Mouse (Mus musculus) forebrain, embryonic 11.5 days (tissue): Measurements from ENCODE around the gene Tssc4. TPM values are rescaled to one million over a fixed set of nuclear protein-coding genes. Genes with fewer than 3 reads are reported as not detected.

Experiments
- ATAC-seq: fragments of 200-750 bp; cut with Nextera tagmentation; replicated peaks from 2 replicates; pipeline ENCODE4 v1.8.0; 2017; ENCODE audit warnings: moderate TSS enrichment; ENCODE audit not compliant: low FRiP score
- DNase-seq: peaks from one replicate; pipeline ENCODE4 v3.0.0-alpha.2; 2017; ENCODE audit warnings: low spot score
- H3K27ac ChIP-seq: fragments of 300-500 bp; sonication (generic); 2 replicates; pipeline ENCODE4 v1.5.1; 2014; ENCODE audit warnings: low read depth, low read length
- H3K27me3 ChIP-seq: fragments of 300-500 bp; sonication (generic); 2 replicates; pipeline ENCODE4 v1.6.1; 2014; ENCODE audit warnings: mild to moderate bottlenecking, low read length, mixed read lengths; ENCODE audit not compliant: control insufficient read depth, insufficient read depth
- H3K36me3 ChIP-seq: fragments of 300-500 bp; sonication (generic); 2 replicates; pipeline ENCODE4 v1.6.1; 2014; ENCODE audit warnings: mild to moderate bottlenecking, low read length, moderate library complexity, mixed read lengths; ENCODE audit not compliant: control insufficient read depth, insufficient read depth
- H3K4me1 ChIP-seq: fragments of 300-500 bp; sonication (generic); replicated peaks from 2 replicates; pipeline ENCODE4 v1.6.1; 2014; ENCODE audit warnings: low read length, mixed read lengths; ENCODE audit not compliant: control insufficient read depth, insufficient read depth
- H3K4me2 ChIP-seq: fragments of 300-500 bp; sonication (generic); 2 replicates; pipeline ENCODE4 v1.6.1; 2014; ENCODE audit warnings: low read depth, mild to moderate bottlenecking, low read length, moderate library complexity, mixed read lengths; ENCODE audit not compliant: severe bottlenecking
- H3K4me3 ChIP-seq: fragments of 300-500 bp; sonication (generic); 2 replicates; pipeline ENCODE4 v1.5.1; 2014; ENCODE audit warnings: low read depth, low read length
- H3K9ac ChIP-seq: fragments of 300-500 bp; sonication (generic); 2 replicates; pipeline ENCODE4 v1.6.1; 2014; ENCODE audit warnings: low read length
- H3K9me3 ChIP-seq: fragments of 300-500 bp; sonication (generic); 2 replicates; pipeline ENCODE4 v1.6.1; 2016; ENCODE audit warnings: low read length, mixed read lengths; ENCODE audit not compliant: control insufficient read depth
- WGBS: fragments of 180-500 bp; shearing (Covaris S2); extraction: QIAGEN DNeasy Blood & Tissue Kit; methylation state at CpG from one replicate; pipeline ENCODE4 v1.1.7; 2014; 5-methylcytosine and 5-hydroxymethylcytosine counted together
- polyA plus RNA-seq: library from polyadenylated mRNA; unstranded; fragments of >200 nt; fragmentation: Nextera tagmentation; extraction: Ambion mirVana; gene quantifications from 2 replicates; pipeline ENCODE4 v1.2.1, GENCODE M21; 2014

Gene Tssc4
- polyA plus RNA-seq, 1 experiment from 2014 or later = 73.3 TPM

DNA sequence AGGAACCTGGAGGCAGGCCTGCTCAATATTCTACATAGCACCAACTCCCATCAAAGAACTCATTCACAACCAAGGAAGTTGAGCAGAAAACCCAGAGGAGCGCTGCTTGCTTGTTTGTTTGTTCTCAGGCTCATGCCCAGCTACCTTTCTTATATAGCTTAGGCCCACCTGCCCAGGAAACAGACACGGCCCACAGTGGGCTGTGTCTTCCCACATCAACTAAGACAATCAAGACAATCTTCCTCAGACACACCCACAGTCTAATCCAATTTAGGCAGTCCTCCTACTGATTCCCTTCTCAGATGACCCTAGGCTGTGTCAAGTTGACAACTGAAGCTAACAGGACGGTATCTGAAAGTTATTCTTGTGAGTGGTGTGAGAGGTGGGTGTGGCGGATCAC lies 37.0 kb downstream of the Tssc4 start, which contains the start of gene Kcnq1:
TSS of gene Kcnq1 (plus strand) at position 301 of the 400 bp plus-strand sequence.
- H3K9ac ChIP-seq = no peak within 1 kb of the TSS; the same call in 1 of the 2 replicates
- H3K4me3 ChIP-seq = peak within 1 kb of the TSS; percentile 18
- peak within 1 kb of the TSS; percentile 43 for H3K4me2 ChIP-seq
- ATAC-seq (no peak), DNase-seq (no peak)
- peaks cover 35% of the 10 kb centered on the region for H3K27me3 ChIP-seq
- no peak within 1 kb of the TSS for H3K27ac ChIP-seq
- peaks cover 6% of the 10 kb centered on the region for H3K4me1 ChIP-seq
- H3K9me3 ChIP-seq = no peaks in the 10 kb centered on the region
- WGBS = 54% methylated on average over 4 of the region's 4 CpGs
- H3K36me3 ChIP-seq = no peaks in the 10 kb centered on the region

DNA sequence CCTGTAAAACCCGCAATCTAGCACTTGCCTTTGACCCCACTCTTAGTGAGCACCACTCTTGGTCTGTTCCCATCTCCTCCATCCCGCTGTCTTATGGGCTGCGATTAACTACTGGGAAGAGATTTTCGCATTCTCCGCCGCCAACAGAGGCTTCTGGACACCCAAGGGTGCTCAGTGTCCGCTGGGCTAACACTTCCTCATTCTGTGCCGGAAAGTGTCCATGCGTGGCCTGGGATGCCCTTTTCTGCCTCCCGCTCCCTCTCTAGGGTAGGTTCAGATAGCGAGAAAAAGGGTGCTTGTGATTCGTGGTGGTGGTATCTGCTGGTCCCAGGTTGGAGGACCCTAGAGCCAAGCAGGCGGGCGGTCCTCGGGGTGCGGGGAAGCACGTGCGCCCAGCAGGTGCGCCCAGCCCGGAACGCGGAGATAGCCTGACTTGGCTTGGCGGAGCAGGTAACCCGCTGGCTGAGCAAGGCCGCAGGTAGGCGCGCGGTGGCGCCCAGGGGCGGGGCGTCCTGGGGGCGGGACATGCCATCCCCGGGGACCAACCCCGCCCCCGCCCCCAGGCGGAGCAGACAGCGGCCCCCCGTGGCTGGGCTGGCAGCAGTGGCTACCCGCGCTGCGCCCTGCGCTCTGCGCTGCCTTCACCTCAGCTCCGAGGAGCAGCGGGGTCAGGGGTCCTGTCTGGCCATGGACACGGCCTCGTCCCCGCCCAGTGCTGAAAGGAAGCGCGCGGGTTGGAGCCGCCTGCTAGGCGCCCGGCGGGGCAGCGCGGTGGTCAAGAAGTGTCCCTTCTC lies 37.8 kb downstream of the Tssc4 start:
- WGBS = 8% methylated on average over 56 of the region's 57 CpGs
- peaks cover 35% of the 10 kb centered on the region for H3K27me3 ChIP-seq
- H3K36me3 ChIP-seq = no peaks in the 10 kb centered on the region
- peak overlapping the region; percentile 43 for H3K4me2 ChIP-seq
- peaks cover 6% of the 10 kb centered on the region for H3K4me1 ChIP-seq
- ATAC-seq (no peak), DNase-seq (no peak)
- H3K27ac ChIP-seq = no peak overlapping the region
- no peaks in the 10 kb centered on the region for H3K9me3 ChIP-seq
- no peak overlapping the region; the same call in 1 of the 2 replicates for H3K9ac ChIP-seq
- H3K4me3 ChIP-seq = peak overlapping the region; percentile 18

DNA sequence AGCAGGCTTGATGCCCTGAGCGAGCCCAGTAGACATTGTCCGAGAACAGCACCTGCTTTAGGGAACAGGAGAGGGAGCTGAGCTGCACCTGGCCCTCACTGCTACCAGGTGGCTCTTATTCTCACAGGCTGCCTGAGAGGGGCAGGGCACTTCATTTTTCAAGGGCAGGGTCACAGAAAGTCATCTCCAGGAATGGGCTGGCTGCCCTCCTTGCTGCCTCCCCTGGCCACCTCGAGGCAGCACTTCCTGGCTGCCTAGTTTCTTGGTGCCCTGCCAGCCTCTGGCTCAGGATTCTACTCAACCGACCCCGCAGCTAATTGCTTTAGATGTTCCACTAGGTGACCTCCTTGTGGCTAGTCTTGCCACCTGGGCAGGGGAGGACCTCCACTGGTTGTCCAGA lies 39.2 kb downstream of the Tssc4 start:
- Histone ChIP-seq H3K4me1 (peaks cover 6% of the 10 kb centered on the region), H3K4me3 (no peak overlapping the region), H3K36me3 (no peaks in the 10 kb centered on the region), H3K9me3 (no peaks in the 10 kb centered on the region), H3K27ac (no peak overlapping the region), H3K4me2 (no peak overlapping the region), H3K9ac (no peak overlapping the region), H3K27me3 (peaks cover 35% of the 10 kb centered on the region)
- ATAC-seq (no peak), DNase-seq (no peak)
- WGBS = 55% methylated on average over 5 of the region's 5 CpGs

DNA sequence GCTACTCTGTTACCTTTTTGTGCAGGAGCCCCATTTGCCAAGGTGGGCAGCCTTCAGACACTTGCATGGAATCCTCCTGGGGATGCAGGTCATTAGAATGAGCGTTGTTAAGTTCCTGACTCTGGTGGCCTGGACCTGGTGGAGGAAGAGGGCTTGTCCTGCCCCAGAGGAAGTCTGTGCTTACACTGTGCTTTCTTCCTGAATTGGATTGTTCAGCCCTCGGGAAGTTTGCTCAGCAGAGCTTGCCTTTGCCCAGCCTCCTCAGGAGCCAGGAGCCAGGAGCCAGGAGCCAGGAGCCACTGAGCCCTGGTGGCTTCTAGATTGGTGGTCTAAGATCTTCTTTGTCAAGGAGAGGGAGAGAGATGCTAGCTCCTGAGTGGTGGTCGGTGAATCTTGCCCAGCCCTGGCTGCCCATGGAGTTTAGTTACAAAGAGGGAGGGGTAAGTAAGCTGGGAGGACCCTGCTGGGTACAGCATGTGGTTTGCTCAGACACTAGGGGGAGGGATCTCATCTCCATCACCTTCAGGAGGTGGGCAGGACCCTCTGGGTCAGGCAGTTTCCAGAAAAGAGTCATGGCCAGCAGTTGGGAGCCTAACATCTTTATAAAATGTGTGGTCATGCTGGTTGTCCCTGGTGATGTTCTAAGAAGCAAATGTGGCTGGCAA lies 40.1 kb downstream of the Tssc4 start:
- no peak for DNase-seq
- no peaks in the 10 kb centered on the region for H3K36me3 ChIP-seq
- no peak overlapping the region for H3K4me2 ChIP-seq
- ATAC-seq = no peak
- H3K9me3 ChIP-seq = no peaks in the 10 kb centered on the region
- peaks cover 35% of the 10 kb centered on the region for H3K27me3 ChIP-seq
- no peak overlapping the region for H3K4me3 ChIP-seq
- H3K9ac ChIP-seq = no peak overlapping the region
- no peak overlapping the region for H3K27ac ChIP-seq
- H3K4me1 ChIP-seq = peaks cover 6% of the 10 kb centered on the region
- 28% methylated on average over 3 of the region's 3 CpGs for WGBS

DNA sequence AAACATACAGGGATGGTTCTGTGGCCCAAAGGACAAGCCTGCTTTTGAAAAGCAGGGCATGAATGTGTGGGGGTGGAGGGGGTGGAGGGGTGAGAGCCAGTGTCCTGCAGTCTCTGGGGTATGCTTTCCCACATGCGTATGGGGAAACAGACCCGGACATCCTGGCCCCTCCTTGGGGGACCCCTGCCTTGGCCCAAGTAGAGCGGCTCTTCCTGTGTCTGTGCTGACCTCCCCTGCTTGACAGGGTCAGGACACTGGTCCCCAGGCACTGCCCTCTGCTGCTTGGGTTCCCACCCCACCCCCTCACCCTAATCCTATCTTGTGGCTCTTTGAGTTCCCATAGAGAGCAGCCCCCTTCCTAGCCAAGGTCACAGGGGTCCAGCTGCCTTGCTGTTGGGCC lies 40.6 kb downstream of the Tssc4 start:
- 66% methylated on average over 3 of the region's 3 CpGs for WGBS
- no peaks in the 10 kb centered on the region for H3K36me3 ChIP-seq
- no peak overlapping the region for H3K4me2 ChIP-seq
- ATAC-seq = no peak
- DNase-seq = no peak
- peaks cover 35% of the 10 kb centered on the region for H3K27me3 ChIP-seq
- H3K27ac ChIP-seq = no peak overlapping the region
- H3K9ac ChIP-seq = no peak overlapping the region
- H3K4me3 ChIP-seq = no peak overlapping the region
- peaks cover 6% of the 10 kb centered on the region for H3K4me1 ChIP-seq
- no peaks in the 10 kb centered on the region for H3K9me3 ChIP-seq

DNA sequence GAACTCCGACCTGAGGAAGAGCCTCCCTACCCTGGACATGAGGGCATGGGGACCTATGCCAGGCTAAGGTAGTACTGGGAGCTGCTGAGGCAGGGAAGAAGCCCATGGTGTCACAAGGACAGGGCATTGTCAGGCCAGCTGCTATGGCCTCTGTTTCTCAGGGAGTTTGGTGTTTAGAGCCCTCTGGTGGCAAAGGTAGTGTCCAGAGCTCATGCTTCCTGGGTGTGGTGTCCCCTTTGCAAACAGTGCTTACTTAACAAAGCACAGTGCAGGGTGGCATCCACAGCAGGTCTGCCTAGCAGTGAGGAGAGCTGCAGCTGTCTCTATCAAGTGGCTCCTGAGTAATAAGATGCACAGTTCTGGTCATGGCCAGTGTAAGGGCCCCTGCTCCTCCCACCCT lies 41.8 kb downstream of the Tssc4 start:
- Histone ChIP-seq H3K36me3 (no peaks in the 10 kb centered on the region), H3K9ac (no peak overlapping the region), H3K4me2 (no peak overlapping the region), H3K4me3 (no peak overlapping the region), H3K27me3 (peaks cover 27% of the 10 kb centered on the region), H3K9me3 (no peaks in the 10 kb centered on the region), H3K4me1 (peaks cover 6% of the 10 kb centered on the region), H3K27ac (no peak overlapping the region)
- ATAC-seq = no peak
- WGBS = 77% methylated on average over 1 of the region's 1 CpGs
- DNase-seq = no peak

DNA sequence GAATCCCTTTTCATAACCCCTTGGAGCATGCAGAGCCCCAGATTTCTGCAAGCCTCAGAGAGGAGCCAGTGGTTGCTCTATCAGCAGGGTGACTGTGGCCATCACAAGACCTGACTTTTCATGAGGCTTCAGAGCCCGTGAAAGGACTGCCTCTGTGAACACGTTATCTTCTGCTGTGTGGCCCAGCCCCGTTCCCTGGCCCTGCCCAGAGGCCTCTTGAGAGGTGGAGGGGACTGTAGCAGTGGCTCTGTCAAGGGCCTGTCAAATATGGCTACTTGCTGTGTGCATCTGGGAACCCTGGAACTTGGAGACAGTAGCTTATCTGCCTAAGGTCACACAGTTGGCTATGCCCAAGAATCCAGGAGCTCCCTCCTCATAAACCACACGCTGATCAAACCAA lies 42.7 kb downstream of the Tssc4 start:
- ATAC-seq (no peak), DNase-seq (no peak)
- H3K4me3 ChIP-seq = no peak overlapping the region
- H3K27me3 ChIP-seq = peaks cover 17% of the 10 kb centered on the region
- no peaks in the 10 kb centered on the region for H3K9me3 ChIP-seq
- no peak overlapping the region for H3K4me2 ChIP-seq
- no peaks in the 10 kb centered on the region for H3K36me3 ChIP-seq
- H3K9ac ChIP-seq = no peak overlapping the region
- H3K4me1 ChIP-seq = peaks cover 6% of the 10 kb centered on the region
- H3K27ac ChIP-seq = no peak overlapping the region
- 76% methylated on average over 4 of the region's 4 CpGs for WGBS

DNA sequence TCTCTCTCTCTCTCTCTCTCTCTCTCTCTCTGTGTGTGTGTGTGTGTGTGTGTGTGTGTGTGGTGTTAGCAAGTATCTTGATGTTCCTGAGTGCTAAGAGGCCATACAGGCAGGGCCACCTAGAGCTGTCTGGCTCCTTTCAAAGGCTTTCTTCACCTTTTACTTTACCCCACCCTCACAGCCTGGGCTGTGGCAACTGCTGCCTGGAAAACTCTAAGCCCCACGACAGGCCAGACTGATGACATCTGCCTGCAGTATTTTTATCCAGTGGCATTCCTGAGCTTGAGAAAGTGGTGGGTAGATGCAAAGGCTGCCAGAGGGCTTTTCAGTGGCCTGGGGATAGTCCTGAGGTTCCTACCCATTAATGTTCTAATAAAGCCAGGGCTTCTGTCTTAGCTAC lies 43.3 kb downstream of the Tssc4 start:
- peaks cover 11% of the 10 kb centered on the region for H3K27me3 ChIP-seq
- H3K4me3 ChIP-seq = no peak overlapping the region
- ATAC-seq (no peak), DNase-seq (no peak)
- H3K36me3 ChIP-seq = no peaks in the 10 kb centered on the region
- no peak overlapping the region for H3K4me2 ChIP-seq
- H3K9me3 ChIP-seq = no peaks in the 10 kb centered on the region
- H3K4me1 ChIP-seq = peaks cover under 1% of the 10 kb centered on the region
- no peak overlapping the region for H3K9ac ChIP-seq
- WGBS = 61% methylated on average over 1 of the region's 1 CpGs
- H3K27ac ChIP-seq = no peak overlapping the region
